Mouse (Mus musculus): ENCODE results near the gene Kbtbd2. TPM values are rescaled to one million over a fixed set of nuclear protein-coding genes. Genes with fewer than 3 reads are reported as not detected.

Kbtbd2 gene
- polyA plus RNA-seq (2012; ENCODE audit: low replicate concordance): 6.4 and 7.2 TPM in 2 replicates

GRCm38 (mm10) chr6:56797311-56798151, at the start of gene Kbtbd2:
TSS of gene Kbtbd2 (minus strand) at chr6:56797813.

GRCm38 (mm10) chr6:56831697-56832406, 34.2 kb upstream of the Kbtbd2 start, which contains the start of gene Fkbp9:
TSS of gene Fkbp9 (plus strand) at chr6:56832059.

Other genes with a start within 250 kb of the Kbtbd2 start
- 0.11 and 0.14 TPM in 2 replicates for gene Pde1c, start 228.7 kb downstream of the Kbtbd2 start, polyA plus RNA-seq (2012; ENCODE audit: low replicate concordance)
- 2.0 TPM in 1 of 2 replicates, not detected in the other for gene Lsm5, start 93.1 kb downstream of the Kbtbd2 start, polyA plus RNA-seq (2012; ENCODE audit: low replicate concordance)
- gene Avl9, start 82.9 kb downstream of the Kbtbd2 start, polyA plus RNA-seq (2012; ENCODE audit: low replicate concordance): 10.8 and 21.9 TPM in 2 replicates
- 0.41 and 0.58 TPM in 2 replicates for gene Fkbp9, start 34.2 kb upstream of the Kbtbd2 start, polyA plus RNA-seq (2012; ENCODE audit: low replicate concordance)
- 27.5 and 28.9 TPM in 2 replicates for gene Nt5c3, start 126.1 kb upstream of the Kbtbd2 start, polyA plus RNA-seq (2012; ENCODE audit: low replicate concordance)
- not detected in 2 replicates for gene Vmn1r4, start 126.2 kb upstream of the Kbtbd2 start, polyA plus RNA-seq (2012; ENCODE audit: low replicate concordance)
- gene Vmn1r5, start 172.5 kb upstream of the Kbtbd2 start, polyA plus RNA-seq (2012; ENCODE audit: low replicate concordance): not detected in 2 replicates
- gene Vmn1r6, start 199.4 kb upstream of the Kbtbd2 start, polyA plus RNA-seq (2012; ENCODE audit: low replicate concordance): not detected in 2 replicates
- gene Vmn1r7, start 227.5 kb upstream of the Kbtbd2 start, polyA plus RNA-seq (2012; ENCODE audit: low replicate concordance): not detected in 2 replicates
- not detected in 2 replicates for gene Vmn1r8, start 234.5 kb upstream of the Kbtbd2 start, polyA plus RNA-seq (2012; ENCODE audit: low replicate concordance)